Mouse (Mus musculus) cerebellum, adult (tissue): ENCODE data around the gene Gm17660.

Experiments used
- ATAC-seq: cut with Nextera tagmentation; 2 replicates; pipeline ENCODE4 v1.9.2; 2017; ENCODE audit warnings: mild to moderate bottlenecking, moderate library complexity, mixed read lengths; ENCODE audit not compliant: insufficient number of reproducible peaks, low FRiP score, low TSS enrichment

Gene Gm17660

GRCm38 (mm10) chr5:104077508-104077907, at the start of gene Gm17660:
TSS of gene Gm17660 (minus strand) at chr5:104077608.
- ATAC-seq, result no peak

- no peak for ATAC-seq
Measured at GRCm38 (mm10) chr5:104126561-104127320, 49.3 kb upstream of the Gm17660 start.

GRCm38 (mm10) chr5:104124016-104124658, 46.7 kb upstream of the Gm17660 start:
- no peak for ATAC-seq

GRCm38 (mm10) chr5:104115890-104116289, 38.5 kb upstream of the Gm17660 start:
- no peak for ATAC-seq

GRCm38 (mm10) chr5:104115118-104115517, 37.7 kb upstream of the Gm17660 start:
- no peak for ATAC-seq

GRCm38 (mm10) chr5:104113491-104114172, 36.2 kb upstream of the Gm17660 start, which contains the start of gene Sparcl1:
TSS of gene Sparcl1 (minus strand) at chr5:104113733.
- ATAC-seq, result peak; percentile 69; the same call in 1 of the 2 replicates

GRCm38 (mm10) chr5:104112511-104112910, 35.1 kb upstream of the Gm17660 start:
- no peak for ATAC-seq

GRCm38 (mm10) chr5:104112016-104112415, 34.6 kb upstream of the Gm17660 start:
- ATAC-seq, result no peak

- ATAC-seq, result no peak
Measured at GRCm38 (mm10) chr5:104110171-104110920, 32.9 kb upstream of the Gm17660 start.

- no peak for ATAC-seq
Measured at GRCm38 (mm10) chr5:104109516-104109915, 32.1 kb upstream of the Gm17660 start.

GRCm38 (mm10) chr5:104108879-104109369, 31.5 kb upstream of the Gm17660 start:
- ATAC-seq, result no peak

- no peak for ATAC-seq
Measured at GRCm38 (mm10) chr5:104108127-104108875, 30.9 kb upstream of the Gm17660 start.

- no peak for ATAC-seq
Measured at GRCm38 (mm10) chr5:104104111-104104510, 26.7 kb upstream of the Gm17660 start.

GRCm38 (mm10) chr5:104103171-104103570, 25.8 kb upstream of the Gm17660 start:
- ATAC-seq, result no peak

GRCm38 (mm10) chr5:104101678-104102531, 24.5 kb upstream of the Gm17660 start:
- ATAC-seq, result no peak

- no peak for ATAC-seq
Measured at GRCm38 (mm10) chr5:104096078-104096938, 18.9 kb upstream of the Gm17660 start.

GRCm38 (mm10) chr5:104095416-104096077, 18.1 kb upstream of the Gm17660 start:
- no peak for ATAC-seq
